Mouse (Mus musculus) layer of hippocampus, postnatal 14 days (tissue): Measurements from ENCODE around the gene Ankrd6. TPM values are rescaled to one million over a fixed set of nuclear protein-coding genes. Genes with fewer than 3 reads are reported as not detected.

Experiments used
- DNase-seq, 2 experiments: peaks; one replicate each; pipeline ENCODE4 v3.0.0; 2021 to 2022; ENCODE audit warnings: low spot score in 2 of 2, mixed read lengths in 1 of 2
- total RNA-seq, 2 experiments: library from RNA; stranded (reverse); gene quantifications; 2 replicates each; pipeline ENCODE4 v1.2.3; 2021

Gene Ankrd6
- total RNA-seq, 2 experiments from 2014 or later = 27.1 to 30.2 TPM

DNA sequence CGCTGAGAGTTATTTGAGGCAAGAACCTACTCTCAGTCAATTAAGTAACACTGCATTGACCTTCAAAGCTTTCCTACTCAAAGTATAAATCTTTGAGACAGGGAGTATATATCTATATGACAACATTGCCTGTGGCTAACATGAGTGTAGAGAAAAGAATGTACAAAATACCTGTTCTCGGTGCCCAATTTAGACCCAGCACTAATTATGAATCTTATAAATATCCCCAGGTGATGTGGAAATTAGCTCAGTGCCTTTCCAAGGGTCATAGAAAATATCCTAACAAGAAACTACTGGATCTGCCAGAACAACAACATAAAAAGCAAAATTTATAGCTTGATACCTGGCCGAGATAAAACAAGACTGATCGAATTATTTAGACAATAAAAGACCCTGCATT, 151.7 kb downstream of the Ankrd6 start:
- DNase-seq = no peak

DNA sequence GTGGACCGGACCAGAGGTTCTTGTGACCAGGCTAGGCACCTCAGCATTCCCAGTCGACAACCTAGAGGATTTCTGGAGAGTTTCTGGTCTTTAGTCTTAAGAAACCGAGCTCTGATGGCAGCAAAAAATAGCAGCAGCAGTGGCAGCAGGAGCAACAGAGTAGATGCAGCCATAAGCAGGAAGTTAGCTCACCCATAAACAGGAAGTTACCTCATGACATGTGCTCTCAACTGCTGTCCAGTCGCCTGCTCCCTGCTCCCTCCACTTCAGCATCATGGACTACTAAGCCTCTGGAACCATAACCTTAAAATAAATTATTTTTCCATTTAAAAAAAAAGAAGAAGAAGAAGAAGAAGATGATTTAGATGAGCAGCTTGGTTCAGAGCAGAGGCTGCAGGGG, 161.6 kb downstream of the Ankrd6 start:
- DNase-seq = no peak

GRCm38 (mm10) chr4:32787110-32787509, 163.5 kb downstream of the Ankrd6 start:
- no peak for DNase-seq

DNA sequence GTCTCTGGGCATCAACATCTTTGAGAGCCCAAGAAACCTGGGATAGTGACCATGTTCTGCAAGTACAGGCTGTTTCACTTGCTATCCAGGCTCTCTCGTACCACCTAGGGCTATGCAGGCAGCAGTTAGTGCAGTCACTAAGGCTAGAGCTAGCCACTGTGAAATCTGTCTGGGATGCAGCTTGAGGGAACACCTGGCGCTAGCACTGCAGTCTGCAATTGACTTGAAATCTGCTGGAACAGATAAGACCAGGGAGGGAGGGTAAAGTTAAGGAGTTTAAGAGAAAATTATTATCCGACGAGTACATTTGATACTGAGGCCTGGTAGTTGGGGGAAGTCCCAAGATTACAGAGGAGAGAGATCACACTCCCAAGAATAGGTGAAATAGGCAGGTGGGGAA, 170.6 kb downstream of the Ankrd6 start:
- DNase-seq = no peak

- DNase-seq = no peak
Observed at GRCm38 (mm10) chr4:32770284-32770810, 180.3 kb downstream of the Ankrd6 start.

DNA sequence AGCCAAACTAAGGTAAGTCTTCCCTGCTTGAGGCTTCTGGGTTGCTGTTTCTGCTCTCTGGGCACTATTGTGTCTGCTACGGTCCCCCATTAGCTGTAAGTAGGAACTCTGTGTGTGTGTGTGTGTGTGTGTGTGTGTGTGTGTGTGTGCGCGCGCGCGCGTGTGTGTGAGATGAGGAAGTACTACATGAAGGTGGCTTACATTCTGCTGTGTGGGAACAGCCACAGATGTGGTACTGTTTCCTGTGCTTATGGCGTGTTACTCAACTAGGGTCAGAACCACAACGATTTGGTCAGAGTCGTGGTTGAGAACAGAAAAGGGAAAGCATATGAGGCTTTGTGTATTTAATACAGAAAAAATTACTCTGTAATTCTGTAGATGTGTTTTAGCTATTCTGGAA, 182.6 kb downstream of the Ankrd6 start:
- no peak for DNase-seq

GRCm38 (mm10) chr4:32767471-32767870, 183.2 kb downstream of the Ankrd6 start:
- DNase-seq = no peak

DNA sequence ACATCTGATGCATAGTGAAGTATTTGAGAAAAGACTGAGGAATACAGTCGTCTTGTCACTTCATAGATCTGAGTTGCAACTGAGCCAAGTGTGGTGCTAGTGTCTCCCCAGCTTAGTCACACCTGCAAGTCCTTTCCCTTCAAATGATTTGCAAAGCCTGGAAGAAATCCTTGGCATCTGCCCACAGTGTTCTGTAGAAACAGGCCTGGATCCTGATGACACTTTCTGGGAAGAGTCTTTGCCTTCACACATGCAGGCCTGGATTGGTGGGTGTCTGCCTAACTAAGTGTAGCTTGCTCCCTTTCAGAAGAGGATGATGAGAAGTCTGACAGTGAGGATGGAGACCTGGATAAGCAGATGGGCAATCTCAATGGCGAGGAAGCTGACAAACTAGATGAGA, 193.2 kb downstream of the Ankrd6 start:
- no peak for DNase-seq

Other genes with a start within 250 kb of the Ankrd6 start
- 10 to 100 TPM; 38.7 to 41.5 TPM for gene Lyrm2, start 150.6 kb downstream of the Ankrd6 start, total RNA-seq
- 10 to 100 TPM; 50.1 to 56.0 TPM for gene Rragd, start 32.2 kb upstream of the Ankrd6 start, total RNA-seq
- 100 to 1,000 TPM; 104 to 112 TPM for gene Ube2j1, start 80.6 kb upstream of the Ankrd6 start, total RNA-seq
- not detected for gene Gabrr2, start 112.2 kb upstream of the Ankrd6 start, total RNA-seq
- under 1 TPM; 0.21 to 0.41 TPM for gene Gabrr1, start 181.7 kb upstream of the Ankrd6 start, total RNA-seq
- 10 to 100 TPM; 10.9 to 12.3 TPM for gene Pm20d2, start 238.9 kb upstream of the Ankrd6 start, total RNA-seq